Mouse (Mus musculus) urinary bladder, adult 2 months (tissue): ENCODE data around the gene Stk16. TPM values are rescaled to one million over a fixed set of nuclear protein-coding genes. Genes with fewer than 3 reads are reported as not detected.
A peak's percentile ranks its signal among the peaks of the same experiment; 100 is the strongest.

Experiments
- DNase-seq: peaks from one replicate; pipeline ENCODE4 v3.0.0; 2022; ENCODE audit warnings: low spot score
- polyA plus RNA-seq: library from polyadenylated mRNA; depleted of rRNA; stranded (reverse); fragments of >200 nt; gene quantifications from 2 replicates; pipeline ENCODE4 v1.2.3, GENCODE M21; 2012

The Stk16 gene
- polyA plus RNA-seq, 1 experiment, result 188 TPM

DNA sequence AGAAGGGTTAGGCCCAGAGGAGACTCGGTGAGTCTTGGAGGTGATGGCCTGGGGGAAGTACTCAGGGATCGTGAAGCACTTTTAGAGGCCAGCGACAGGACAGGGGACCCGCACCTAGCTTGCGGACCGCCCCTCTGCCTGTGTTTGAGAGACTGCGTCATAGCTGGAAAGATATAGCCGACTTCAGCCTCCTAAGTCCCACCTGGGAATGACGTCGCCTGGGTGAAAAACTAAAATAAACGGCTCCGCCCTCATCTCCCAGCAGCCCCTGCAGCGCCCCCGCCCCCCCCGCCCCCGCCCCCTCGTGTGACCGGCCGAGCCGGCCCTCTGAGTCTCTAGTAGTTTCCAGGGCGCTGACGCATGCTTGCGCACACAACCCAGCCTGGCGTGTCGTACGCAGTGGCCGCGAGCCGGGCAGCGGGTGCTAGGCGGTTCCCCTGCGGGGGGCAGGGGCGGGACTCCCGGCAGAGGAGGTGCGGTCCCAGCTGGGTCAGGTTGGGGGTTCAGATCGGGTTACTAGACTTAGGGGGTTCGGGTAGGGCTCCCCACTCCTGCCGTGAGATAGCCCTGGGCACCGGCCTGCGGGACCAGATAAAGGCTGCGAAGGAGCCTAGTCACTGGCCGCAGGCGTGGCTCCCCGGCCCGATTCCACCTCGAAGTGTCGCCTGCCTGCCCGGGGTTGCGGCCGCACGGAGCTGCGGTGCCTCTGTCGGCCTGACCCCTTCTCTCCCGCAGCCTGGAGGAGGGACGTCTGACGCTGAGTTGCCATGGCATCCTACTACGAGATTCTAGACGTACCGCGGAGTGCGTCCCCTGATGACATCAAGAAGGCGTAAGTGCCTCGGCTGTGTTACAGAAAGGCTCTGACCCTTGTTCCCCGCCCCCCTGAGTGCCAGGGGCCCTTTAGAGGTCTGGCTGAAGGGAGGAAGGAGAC lies 25.7 kb downstream of the Stk16 start, which contains the start of gene Dnajb2:
Dnajb2 (plus strand) TSS at position 290 of the 934 bp plus-strand sequence.
- DNase-seq, result peak; percentile 91

DNA sequence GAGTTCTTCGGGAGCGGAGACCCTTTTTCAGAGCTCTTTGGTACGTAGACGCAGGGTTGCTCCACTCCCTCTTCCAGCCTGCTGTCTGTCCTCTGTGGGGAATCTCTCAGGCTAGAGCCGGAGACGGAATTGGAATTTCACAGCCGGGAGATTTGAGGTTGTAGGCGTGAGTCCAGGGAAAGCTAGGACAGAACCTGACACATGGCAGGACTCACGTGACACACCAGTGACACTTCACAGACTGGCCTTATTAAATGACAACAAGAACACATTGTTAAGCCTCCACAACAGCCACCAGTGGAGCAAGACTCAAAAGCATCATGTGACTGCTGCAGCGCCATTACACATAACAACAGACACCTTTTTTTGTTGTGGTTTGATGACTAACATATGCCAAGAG lies 29.0 kb downstream of the Stk16 start:
- DNase-seq, result no peak

DNA sequence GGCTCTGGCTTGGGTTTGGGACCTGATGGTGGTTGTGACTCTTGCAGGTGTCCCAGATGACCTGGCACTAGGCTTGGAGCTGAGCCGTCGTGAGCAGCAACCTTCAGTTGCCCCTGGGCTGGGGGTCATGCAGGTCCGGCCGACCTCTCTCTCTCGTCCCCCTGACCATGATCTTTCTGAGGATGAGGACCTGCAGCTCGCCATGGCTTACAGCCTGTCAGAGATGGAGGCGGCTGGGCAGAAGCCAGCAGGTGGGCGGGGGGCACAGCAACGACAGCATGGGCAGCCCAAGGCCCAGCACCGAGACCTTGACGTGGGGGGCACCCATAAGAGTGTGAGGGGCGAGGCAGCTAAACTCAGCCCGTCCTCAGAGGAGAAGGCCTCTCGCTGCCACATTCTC lies 32.8 kb downstream of the Stk16 start:
- DNase-seq, result no peak

DNA sequence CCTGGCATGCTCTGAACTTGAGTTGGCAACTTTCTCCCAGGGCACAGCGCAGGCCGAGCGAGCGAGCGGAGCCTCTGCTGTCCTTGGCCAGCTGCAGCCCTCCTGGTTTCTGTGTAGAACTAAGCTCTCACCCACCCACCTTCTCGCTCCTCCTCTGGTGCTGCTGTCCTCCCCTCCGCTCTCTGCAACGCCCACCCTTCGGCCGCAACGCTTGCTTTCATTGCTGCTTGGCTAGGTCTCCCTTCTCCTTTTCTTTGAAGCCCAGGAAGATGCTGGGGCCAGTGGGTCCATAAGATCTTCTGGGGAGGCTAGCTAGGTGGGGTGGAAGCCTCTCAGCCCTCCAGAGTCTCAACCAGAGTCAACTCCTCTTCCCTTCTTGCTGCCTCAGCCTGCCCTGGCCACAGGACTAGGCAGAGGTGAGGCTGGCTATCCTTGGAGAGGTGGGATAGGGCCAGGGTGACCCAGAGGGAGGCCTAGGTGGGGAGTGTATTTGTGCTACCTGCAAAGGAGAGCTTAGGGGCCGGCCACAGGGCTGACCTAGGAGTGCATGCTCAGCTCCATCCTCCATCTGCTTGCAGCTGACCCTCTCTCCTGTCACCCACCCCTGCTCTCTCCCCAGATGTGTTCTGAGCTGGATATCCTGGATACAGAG lies 33.7 kb downstream of the Stk16 start:
- DNase-seq, result no peak

DNA sequence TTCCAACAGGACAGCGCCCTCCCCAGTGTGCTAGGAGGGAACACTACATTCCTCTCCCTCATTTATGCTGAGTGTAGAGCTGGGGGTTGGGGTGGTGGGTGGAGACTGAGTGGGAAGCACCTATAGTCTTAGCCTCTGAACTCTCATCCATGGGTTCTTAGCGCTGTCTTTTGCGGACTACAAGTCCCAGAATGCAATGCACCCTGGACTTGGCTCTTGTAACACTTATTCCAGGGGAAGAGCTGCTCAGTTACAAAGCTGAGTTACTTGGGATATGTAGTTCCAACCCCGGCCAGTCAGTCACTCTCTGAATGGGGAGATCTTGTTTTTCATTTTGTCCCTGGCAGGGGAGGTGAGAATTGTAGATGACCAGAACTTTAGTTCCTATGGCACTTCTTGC lies 34.2 kb downstream of the Stk16 start:
- no peak for DNase-seq

DNA sequence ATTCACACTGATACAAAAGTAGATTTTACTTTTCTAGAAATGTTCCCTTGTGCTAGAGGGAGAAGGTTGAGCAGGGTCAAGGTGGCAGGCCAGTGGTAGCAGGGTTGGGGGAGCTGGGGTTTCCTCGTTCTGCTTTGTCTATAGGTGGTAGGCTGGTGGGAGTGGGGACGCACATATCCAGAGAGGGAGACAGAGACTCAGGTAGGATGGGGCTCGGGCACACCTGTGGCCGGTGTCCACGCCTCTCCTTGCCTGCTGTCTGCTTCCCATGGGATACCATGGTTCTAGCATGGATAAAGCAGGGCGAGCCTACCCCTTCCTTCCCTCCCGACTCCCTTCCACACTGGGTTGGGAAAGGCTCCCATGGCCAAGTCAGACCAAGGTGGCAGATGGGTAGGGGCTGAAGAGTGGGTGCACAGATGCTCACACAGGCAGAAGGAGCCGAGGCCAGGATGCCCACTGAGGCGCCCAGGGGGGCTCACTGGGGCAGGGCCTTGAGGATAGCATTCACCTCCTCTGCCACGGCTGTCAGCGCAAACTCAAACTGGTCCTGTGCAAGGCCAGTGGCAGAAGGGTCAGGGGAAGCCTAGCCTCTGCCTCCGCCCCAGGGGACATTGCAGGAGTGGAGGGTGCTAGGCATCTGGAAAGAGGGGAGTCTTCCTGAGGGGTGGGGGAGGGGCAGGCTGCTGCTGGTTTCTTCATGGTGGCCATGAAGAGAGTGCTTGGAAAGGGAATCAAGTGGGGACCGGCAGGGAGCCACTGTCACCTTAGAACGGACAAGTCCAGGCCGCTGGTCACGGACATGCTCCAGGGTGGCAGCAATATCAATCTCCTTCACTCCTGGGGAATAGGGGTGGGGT lies 36.7 kb downstream of the Stk16 start:
- DNase-seq, result no peak

DNA sequence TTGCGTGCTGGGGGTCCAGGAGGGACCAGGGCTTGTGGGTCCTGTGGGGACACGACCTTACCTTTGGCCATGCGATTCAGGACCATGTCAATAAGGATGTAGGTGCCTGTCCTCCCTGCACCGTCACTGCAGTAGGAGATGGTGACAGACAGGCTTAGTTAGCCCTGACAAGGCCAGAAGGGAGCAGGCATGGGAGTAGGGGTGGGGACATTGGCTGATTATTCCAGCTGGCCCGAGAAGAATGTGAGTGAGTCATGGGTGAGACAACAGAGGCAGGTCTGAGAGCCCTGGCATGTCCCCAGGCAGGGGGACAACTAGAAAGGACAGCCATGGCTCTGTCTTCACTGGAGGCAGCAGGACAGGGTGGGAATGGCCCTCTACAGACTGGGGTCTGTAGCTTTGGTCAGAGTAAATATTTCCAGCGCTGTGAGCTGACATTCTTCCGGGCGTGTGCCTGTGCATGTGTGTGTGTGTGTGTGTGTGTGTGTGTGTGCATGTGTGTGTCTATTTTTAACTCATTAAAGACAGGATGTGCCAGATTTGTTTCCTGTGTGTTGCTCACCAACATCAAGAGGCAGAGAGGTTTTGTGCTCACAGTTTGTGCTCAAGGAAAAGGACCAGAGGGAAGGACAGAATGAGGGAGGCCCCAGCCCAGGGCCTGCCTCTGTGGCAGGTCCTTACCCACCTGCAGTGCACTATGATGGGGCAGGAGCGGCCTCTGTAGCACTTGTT lies 37.6 kb downstream of the Stk16 start:
- DNase-seq, result no peak

DNA sequence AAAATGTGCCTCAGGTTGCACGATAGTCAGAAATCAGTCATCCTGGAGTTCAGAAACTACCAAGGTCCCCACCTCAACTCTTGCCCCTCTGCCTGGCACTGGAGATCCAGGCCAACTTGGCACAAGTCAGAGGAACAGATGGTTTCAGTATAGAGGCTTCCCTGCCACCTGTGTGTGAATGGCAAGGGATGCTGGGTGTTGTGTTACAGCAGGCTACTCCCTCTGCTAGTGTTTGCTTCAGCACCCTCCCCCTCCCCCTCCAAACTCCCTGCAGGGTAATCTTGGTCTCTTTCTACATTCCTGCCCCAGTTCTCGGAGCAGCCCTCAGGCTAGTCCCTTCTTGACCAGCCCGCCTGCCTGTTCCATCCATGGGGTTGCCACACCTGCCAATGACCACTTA lies 39.9 kb downstream of the Stk16 start:
- no peak for DNase-seq

DNA sequence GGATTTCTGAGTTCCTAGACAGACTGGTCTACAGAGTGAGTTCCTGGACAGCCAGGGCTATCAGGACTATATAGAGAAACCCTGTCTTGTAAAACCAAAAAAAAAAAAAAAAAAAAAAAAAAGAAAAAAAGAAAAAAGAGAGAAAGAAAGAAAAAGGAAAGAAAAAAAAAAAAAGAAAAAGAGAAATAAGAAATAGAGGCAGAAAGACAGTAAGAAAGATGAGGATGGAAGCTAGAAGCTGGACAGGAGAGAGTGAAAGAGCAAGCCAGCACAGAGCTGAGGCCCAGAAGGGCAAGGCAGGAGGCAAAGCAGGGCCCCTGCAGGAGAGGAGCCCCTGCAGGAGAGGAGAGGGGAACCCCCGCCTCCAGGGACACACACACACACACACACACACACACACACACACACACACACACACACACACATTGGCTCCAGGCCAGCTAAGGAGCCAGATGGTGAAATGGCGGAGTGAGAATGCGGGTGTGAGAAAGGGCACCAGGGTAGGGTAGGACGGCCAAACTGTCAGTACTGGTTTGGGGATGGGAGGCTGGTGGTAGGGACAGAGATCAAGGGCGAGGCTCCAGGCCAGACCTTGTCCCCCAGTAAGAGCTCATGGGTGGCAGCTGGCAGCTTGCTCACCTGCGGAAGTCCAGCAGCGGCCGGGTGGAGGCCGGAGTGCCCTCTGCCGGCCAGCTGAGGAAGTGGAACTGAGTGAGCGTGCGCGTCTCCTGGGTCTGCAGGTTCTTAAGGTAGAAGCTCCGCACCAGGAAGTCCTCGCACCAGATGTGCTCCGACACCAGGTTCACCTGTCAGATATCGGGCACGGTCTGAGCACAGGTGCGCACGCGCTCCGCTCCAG lies 40.7 kb downstream of the Stk16 start:
- DNase-seq, result peak; percentile 68

DNA sequence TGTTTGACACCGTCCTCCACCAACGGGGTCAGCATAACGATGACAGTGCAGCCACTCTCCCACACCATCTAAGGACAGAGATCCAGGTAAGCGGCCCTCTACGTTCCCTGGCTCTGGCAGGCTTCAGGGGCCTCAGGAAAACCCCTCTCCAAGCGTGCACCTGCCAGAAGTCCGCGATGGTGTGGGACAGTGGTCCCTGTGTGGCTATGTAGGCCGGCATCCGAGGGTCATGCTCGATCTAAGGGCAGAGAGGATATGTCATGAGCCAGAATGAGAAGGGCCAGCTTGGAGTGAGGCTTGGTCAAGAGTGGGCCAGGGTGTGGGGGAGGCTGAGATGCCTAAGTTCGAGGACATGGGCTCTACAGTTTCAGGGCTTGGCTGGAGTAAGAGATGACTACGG lies 41.7 kb downstream of the Stk16 start:
- no peak for DNase-seq

DNA sequence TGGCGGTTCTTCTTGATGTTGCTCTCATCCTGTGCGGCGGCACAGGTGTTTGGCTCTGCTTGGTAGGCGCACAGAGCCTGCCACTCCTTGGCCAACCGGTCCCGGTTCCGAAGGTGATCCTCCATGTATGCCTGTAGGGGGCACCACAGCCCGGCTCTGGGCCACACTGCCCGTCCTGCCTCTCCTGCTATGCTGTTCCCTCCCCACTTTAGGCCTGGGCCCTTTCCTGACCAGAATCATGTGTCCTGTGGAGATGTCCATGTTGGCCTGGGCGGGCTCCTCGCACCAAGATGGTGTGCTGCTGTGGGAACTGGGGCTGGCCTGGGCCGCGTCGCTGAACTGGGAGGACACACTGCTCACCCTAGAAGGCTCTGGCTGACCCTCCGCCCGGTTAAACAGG lies 42.4 kb downstream of the Stk16 start:
- peak; percentile 24 for DNase-seq

DNA sequence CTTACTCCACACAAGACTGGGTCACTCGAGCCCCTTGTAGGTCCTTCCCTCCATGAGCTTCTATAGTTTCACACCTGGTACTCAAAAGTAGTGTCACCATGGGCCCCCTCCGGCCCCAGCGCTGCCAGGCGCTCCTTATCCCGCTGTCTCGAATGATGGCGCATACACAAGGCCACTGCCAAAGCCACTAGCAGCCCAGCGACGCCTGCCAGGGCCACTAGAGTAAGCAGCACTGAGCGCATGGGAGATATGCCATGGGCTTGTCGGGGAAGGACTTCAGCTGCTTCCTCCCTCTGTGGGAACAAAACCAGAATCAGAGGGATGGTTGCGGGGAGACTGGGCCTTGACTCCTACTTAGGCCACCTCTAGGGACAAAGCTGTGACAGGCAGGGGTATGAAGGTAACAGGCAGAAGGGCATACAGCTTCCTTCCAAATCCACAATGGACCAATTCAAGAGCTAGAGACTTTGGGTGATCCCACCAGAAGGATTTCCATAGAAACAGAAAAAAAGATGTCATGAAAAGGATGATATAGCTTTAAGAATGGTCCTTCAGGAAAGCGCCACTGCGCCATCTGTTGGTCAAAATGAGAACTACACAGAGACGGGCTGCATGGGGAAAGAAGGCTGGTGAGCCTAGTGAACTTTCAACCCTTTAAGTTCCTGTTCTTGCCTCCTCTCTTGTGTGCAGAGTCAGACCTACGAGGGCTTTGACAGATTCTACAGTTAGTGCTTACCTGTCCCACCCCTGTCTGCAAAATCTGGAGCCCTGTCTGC lies 43.4 kb downstream of the Stk16 start:
- peak; percentile 47 for DNase-seq

DNA sequence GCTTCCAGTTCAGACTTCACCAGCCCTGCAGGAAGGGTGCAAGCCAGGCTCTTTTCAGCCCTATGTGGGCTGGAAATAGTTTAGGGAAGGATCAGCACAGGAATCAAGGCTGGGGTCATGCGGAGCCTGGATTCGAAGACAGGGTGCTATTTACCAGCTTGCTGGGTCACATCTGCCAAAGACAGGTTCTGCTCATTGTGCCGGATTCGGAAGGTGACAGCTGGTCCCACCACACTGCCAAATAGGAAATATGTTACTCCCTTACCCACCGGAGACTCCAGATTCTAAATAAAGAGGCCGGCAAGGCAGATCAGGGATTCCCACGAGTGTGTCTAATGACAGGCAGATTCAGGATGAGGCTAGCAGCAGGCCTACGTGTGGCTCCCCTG lies 44.0 kb downstream of the Stk16 start:
- no peak for DNase-seq

DNA sequence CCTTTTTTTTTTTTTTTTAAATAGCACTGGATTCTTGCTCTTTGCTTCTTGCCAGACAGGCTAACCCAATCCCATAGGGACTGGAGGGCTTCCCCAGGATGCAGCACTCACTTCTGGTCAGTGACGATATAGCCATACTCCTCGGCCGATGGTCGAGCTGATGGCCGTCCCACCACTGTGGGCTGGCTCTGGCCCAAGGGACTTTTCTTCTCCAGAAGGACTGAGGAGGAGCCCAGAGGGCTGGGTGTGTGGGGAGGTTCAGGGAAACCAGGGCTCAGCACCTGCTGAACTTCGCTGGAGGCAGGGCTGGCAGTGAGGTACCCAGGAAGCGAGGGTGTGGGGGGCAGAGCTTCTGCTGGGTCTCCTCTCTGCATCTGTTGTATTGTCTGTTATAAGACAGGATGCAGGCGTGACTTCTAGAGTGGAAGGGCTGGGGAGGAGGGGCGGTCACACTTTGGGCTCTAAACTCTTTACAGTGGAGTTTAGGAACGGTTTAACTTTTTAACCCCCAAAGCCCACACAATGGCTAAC lies 44.9 kb downstream of the Stk16 start:
- DNase-seq, result no peak

DNA sequence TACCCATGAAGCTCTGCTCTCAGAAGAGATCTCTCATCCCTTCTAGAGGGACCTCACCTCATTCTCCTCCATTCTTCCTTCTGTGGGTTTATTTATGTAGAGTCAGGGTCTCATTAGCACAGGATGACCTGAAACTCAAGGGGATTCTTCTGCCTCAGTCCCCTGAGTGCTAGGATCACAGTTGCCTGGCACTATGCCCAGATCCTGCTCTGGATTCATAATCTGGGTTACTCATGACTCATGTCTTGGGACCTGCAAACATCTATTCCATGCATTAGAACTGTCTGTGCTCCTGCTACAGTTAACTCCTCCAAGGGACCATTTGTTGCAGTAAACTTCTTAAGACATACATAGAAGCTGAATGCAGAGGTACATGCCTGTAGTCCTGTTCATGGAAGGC lies 50.6 kb downstream of the Stk16 start:
- DNase-seq, result no peak

DNA sequence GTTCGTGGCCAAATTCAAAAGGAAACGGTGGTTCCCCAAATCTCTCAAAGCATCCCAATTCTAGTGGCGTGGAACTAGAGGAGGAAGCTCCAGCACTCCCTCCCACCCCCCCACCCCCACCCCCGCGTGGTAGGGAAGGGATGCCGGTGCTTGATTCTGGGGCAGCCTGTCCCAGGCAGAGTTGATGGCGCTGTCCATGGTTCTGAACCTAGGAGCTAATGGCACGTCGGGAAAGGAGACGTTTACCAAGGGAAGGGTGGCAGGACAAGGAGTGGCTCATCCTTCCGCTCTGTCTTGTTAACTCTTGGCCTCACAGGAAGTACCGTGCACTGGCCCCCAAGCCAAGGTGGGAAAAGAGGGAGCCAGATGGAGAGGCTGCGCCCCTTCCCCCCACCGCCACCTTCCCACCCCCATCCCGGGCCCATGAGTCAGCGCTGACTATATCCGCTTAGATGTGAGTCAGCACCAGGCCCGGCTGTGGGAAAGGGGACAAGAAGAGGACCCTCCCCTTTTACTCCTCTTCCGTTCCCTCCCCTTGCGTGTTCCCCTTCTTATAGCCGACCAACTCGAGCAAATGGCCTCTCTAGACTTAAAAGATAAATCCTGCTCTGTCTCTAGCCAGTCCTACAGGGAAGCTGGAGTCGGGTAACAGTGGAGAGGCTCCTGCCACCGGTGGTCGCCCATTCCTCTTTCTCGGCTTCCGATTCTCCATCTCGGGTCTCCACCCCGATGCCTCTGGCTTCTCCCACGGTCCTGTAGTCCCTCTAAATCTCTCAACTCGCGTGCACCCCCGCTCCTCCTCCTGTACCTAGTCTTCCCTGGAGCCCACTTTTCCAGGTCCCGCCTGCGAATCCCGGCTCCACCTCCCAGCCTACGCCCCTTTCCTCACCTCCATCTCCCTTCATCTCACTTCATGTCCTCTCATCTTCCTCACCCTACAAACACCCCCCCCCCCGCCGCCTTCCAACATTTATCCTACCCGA lies 52.6 kb downstream of the Stk16 start:
- DNase-seq, result no peak

DNA sequence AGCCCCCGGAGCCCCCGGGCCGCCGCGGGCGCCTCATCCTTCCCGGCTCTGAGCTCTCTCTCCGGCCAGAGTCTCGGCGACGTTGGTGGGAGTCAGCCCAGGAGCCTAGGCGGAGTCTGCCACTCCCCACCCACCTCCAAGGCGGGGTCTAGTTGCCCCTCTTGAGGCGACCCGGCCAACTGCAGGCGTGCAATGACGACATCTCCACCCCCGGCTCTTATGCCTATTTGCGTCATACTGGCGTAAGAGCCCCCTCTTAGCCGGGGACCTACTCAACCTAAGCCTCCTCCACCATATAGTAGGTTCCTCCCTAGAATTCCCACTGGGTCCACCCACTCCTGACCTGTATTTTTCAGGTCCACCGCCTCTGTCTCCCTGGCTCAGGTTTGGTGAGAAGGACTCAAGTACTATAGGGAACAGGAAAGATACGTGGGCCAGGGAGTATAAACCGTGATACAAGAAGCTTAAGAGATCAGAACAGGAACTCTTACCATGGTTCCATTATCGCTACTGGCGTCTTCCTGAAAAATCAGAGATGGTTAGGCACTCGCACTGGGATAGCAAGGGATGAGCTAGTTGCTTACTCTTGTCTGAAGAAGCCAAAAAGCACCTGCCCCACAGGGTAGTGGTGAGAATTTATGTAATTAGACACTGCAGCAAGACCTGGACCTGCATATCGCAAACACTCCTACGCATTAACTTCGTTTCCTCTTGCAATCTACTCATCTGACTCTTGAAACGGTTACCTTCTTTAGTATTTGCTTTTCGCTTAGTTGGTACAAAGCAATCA lies 53.6 kb downstream of the Stk16 start, which contains the start of gene Ptprn:
Ptprn (minus strand) TSS at position 412 of the 790 bp plus-strand sequence.
- no peak for DNase-seq
